Comparison of ENCODE assay signal across 27 mouse cellular contexts in genomic region chr4:129792666-129793202, GRCm38 (mm10). TPM values are rescaled to one million over a fixed set of nuclear protein-coding genes. Genes with fewer than 3 reads are reported as not detected.
DNase-seq lines count a peak whose midpoint lies in the region; ATAC-seq and TF ChIP-seq lines count a peak whose summit lies in the region.
"Had no signal": no experiment of that assay in that cellular context is flagged by ENCODE, and none has a peak within 500 bp of the region (broad histone marks: within the 10 kb centered on the region; RNA-seq: fewer than 3 reads in every experiment).

No protein-coding gene starts in this region.

- H3K4me2 ChIP-seq in liver, postnatal 0 days (ENCODE audit: low read depth, low read length): no peak overlapping the region
- H3K4me2 ChIP-seq: hindbrain, embryonic 15.5 days; intestine, embryonic 15.5 days; limb, embryonic 15.5 days; lung, embryonic 14.5 days; midbrain, embryonic 11.5 days; neural tube, embryonic 15.5 days had no signal

- H3K36me3 ChIP-seq in limb, embryonic 10.5 days: no peaks in the 10 kb centered on the region
- H3K36me3 ChIP-seq in liver, postnatal 0 days (replicated peaks; ENCODE audit: insufficient read depth, low read length): no peaks in the 10 kb centered on the region
- H3K36me3 ChIP-seq: forebrain, embryonic 10.5 days; hindbrain, embryonic 15.5 days; intestine, embryonic 15.5 days; limb, embryonic 15.5 days; neural tube, embryonic 15.5 days had no signal

- peak overlapping the region; percentile 31 for H3K27ac ChIP-seq in bone marrow macrophage, adult 2 months (ENCODE audit: insufficient read depth, low read depth, low read length)
- peak overlapping the region; percentile 10; the same call in 1 of the 2 replicates for H3K27ac ChIP-seq in limb, embryonic 10.5 days
- H3K27ac ChIP-seq in liver, postnatal 0 days (ENCODE audit: low read depth): peak overlapping the region; percentile 1; the same call in 1 of the 2 replicates
- no peak overlapping the region for H3K27ac ChIP-seq in left cerebral cortex, adult 2 months
- H3K27ac ChIP-seq: forebrain, embryonic 10.5 days; heart, adult 2 months; hindbrain, embryonic 15.5 days; intestine, embryonic 15.5 days; layer of hippocampus, adult 2 months; limb, embryonic 15.5 days; neural tube, embryonic 15.5 days; stomach, postnatal 0 days had no signal

- no peak for TF ChIP-seq EP300 in liver, postnatal 0 days (IDR thresholded peaks at IDR 0.05; ENCODE audit: low read depth)

- no peak for TF ChIP-seq CTCF in bone marrow macrophage, adult 2 months (IDR thresholded peaks at IDR 0.05; ENCODE audit: low read depth, low read length)
- TF ChIP-seq CTCF in liver, postnatal 0 days (IDR thresholded peaks at IDR 0.05; ENCODE audit: low read depth): no peak
- TF ChIP-seq CTCF in left cerebral cortex, adult 2 months (IDR thresholded peaks at IDR 0.05): no peak

- no peak overlapping the region for H3K4me3 ChIP-seq in bone marrow macrophage, adult 2 months (ENCODE audit: insufficient read depth, low read length)
- H3K4me3 ChIP-seq in limb, embryonic 10.5 days: no peak overlapping the region
- H3K4me3 ChIP-seq in liver, postnatal 0 days (ENCODE audit: low read depth, low read length): no peak overlapping the region
- no peak overlapping the region for H3K4me3 ChIP-seq in left cerebral cortex, adult 2 months
- H3K4me3 ChIP-seq: forebrain, embryonic 10.5 days; heart, adult 2 months; hindbrain, embryonic 15.5 days; intestine, embryonic 15.5 days; layer of hippocampus, adult 2 months; limb, embryonic 15.5 days; neural tube, embryonic 15.5 days had no signal

- no peak overlapping the region for H3K9ac ChIP-seq in liver, postnatal 0 days (replicated peaks)
- H3K9ac ChIP-seq: hindbrain, embryonic 15.5 days; intestine, embryonic 15.5 days; limb, embryonic 15.5 days; lung, embryonic 14.5 days; neural tube, embryonic 15.5 days had no signal

- no peak for ATAC-seq in liver, postnatal 0 days
- ATAC-seq: forebrain, embryonic 16.5 days; intestine, embryonic 15.5 days had no signal

- no peaks in the 10 kb centered on the region; the same call in 1 of the 2 replicates for H3K9me3 ChIP-seq in limb, embryonic 10.5 days (replicated peaks)
- no peaks in the 10 kb centered on the region for H3K9me3 ChIP-seq in liver, postnatal 0 days (ENCODE audit: low read length)
- H3K9me3 ChIP-seq: forebrain, embryonic 10.5 days; hindbrain, embryonic 15.5 days; intestine, embryonic 15.5 days; limb, embryonic 15.5 days; neural tube, embryonic 15.5 days had no signal

- H3K4me1 ChIP-seq in bone marrow macrophage, adult 2 months (ENCODE audit: control insufficient read depth, insufficient read depth, low read length): peaks cover 70% of the 10 kb centered on the region
- H3K4me1 ChIP-seq in limb, embryonic 10.5 days: peaks cover 44% of the 10 kb centered on the region
- peaks cover 34% of the 10 kb centered on the region for H3K4me1 ChIP-seq in liver, postnatal 0 days (ENCODE audit: insufficient read depth)

- intact Hi-C loops in left cerebral cortex, adult 2 months (cut with DNase I): no loop called here

- TF ChIP-seq POLR2A in bone marrow macrophage, adult 2 months (IDR thresholded peaks at IDR 0.05; ENCODE audit: borderline replicate concordance, low read depth, low read length): no peak

- WGBS in limb, embryonic 10.5 days: 91% methylated on average over 7 of the region's 7 CpGs
- 52% methylated on average over 7 of the region's 7 CpGs for WGBS in liver, postnatal 0 days (ENCODE audit: insufficient replicate concordance)

- peak; percentile 51 for DNase-seq in CD4-positive helper T cell, adult 2 months (ENCODE audit: low read depth, low spot score)
- DNase-seq in limb, embryonic 10.5 days (ENCODE audit: low spot score): no peak
- no peak for DNase-seq in liver, postnatal 0 days
- DNase-seq in B cell, adult 2 months: no peak
- no peak for DNase-seq in retina, postnatal 1 day
- no peak for DNase-seq in left cerebral cortex, adult 2 months (ENCODE audit: extremely low spot score in 1 of 2, low spot score in 2 of 2)
- no peak for DNase-seq in kidney, postnatal 4 days
- DNase-seq: adrenal gland, postnatal 36 days; cerebellum, adult 9-11 months; gastrocnemius, postnatal 14 days; heart, adult 2 months; heart, postnatal 4 days; kidney, adult 8-10 months; kidney, postnatal 10 days; lung, embryonic 14.5 days; thymus, adult 2 months; thymus, postnatal 4 days had no signal

- H3K27me3 ChIP-seq in limb, embryonic 10.5 days (ENCODE audit: low read depth, poor library complexity, severe bottlenecking): no peaks in the 10 kb centered on the region
- no peaks in the 10 kb centered on the region for H3K27me3 ChIP-seq in liver, postnatal 0 days (ENCODE audit: insufficient read depth, low read length)
- H3K27me3 ChIP-seq: intestine, embryonic 15.5 days; limb, embryonic 15.5 days; neural tube, embryonic 15.5 days had no signal

RNA-seq across cellular contexts. Expression of gene Ptp4a2, which starts 18.3 kb away (rescaled TPM):
- polyA plus RNA-seq in bone marrow macrophage, adult 2 months (2012; ENCODE audit: insufficient read depth, insufficient read length, missing spikeins): 365 TPM in 2 replicates
- polyA plus RNA-seq in limb, embryonic 10.5 days (2016; fragmentation: Nextera tagmentation; extraction: Ambion mirVana): 298 and 321 TPM in 2 replicates
- polyA plus RNA-seq in liver, postnatal 0 days (2015; fragmentation: Nextera tagmentation; extraction: Ambion mirVana): 198 and 205 TPM in 2 replicates
- total RNA-seq in left cerebral cortex, adult 2 months (2021): 100 to 1,000 TPM; 126 to 131 TPM

RNA-seq across cellular contexts. Expression of gene Khdrbs1, which starts 50.6 kb away (rescaled TPM):
- 67.0 and 67.1 TPM in 2 replicates for polyA plus RNA-seq in bone marrow macrophage, adult 2 months (2012; ENCODE audit: insufficient read depth, insufficient read length, missing spikeins)
- polyA plus RNA-seq in limb, embryonic 10.5 days (2016; fragmentation: Nextera tagmentation; extraction: Ambion mirVana): 156 and 179 TPM in 2 replicates
- polyA plus RNA-seq in liver, postnatal 0 days (2015; fragmentation: Nextera tagmentation; extraction: Ambion mirVana): 18.7 and 19.6 TPM in 2 replicates
- total RNA-seq in left cerebral cortex, adult 2 months (2021): 10 to 100 TPM; 89.7 to 92.6 TPM
